Mouse (Mus musculus) lung, adult 2 months (tissue): ENCODE results near the gene Tcf7l1. TPM values are rescaled to one million over a fixed set of nuclear protein-coding genes. Genes with fewer than 3 reads are reported as not detected.

Source experiments
- DNase-seq: peaks from one replicate; pipeline ENCODE4 v3.0.0; 2022
- H3K4me1 ChIP-seq: fragments of 200-500 bp; 2 replicates; pipeline ENCODE4 v1.6.1; 2011; ENCODE audit warnings: low read length; ENCODE audit not compliant: control insufficient read depth, insufficient read depth
- H3K4me3 ChIP-seq: fragments of 200-500 bp; replicated peaks from 2 replicates; pipeline ENCODE3; 2011; ENCODE audit warnings: low read depth, mild to moderate bottlenecking, control low read depth, low read length; ENCODE audit errors: extremely low read depth
- CTCF ChIP-seq: fragments of 200-500 bp; IDR thresholded peaks from 2 replicates; pipeline ENCODE4 v1.5.1; 2011; ENCODE audit warnings: mild to moderate bottlenecking, low read length, control low read depth; ENCODE audit not compliant: insufficient read depth
- POLR2A ChIP-seq: fragments of 200-500 bp; IDR thresholded peaks from 2 replicates; pipeline ENCODE4 v1.6.1; 2011; ENCODE audit warnings: low read depth, mild to moderate bottlenecking, control low read depth, low read length, borderline replicate concordance; ENCODE audit errors: extremely low read depth
- WGBS: fragments of 180-500 bp; shearing (Covaris S2); methylation state at CpG from one replicate; pipeline ENCODE4 v1.1.7; 2018; 5-methylcytosine and 5-hydroxymethylcytosine counted together
- polyA plus RNA-seq: library from polyadenylated mRNA; depleted of rRNA; stranded (reverse); fragments of >200 nt; gene quantifications from 2 replicates; pipeline ENCODE4 v1.2.3, GENCODE M21; 2012

Tcf7l1 gene
- polyA plus RNA-seq, 1 experiment = 30.1 TPM

DNA sequence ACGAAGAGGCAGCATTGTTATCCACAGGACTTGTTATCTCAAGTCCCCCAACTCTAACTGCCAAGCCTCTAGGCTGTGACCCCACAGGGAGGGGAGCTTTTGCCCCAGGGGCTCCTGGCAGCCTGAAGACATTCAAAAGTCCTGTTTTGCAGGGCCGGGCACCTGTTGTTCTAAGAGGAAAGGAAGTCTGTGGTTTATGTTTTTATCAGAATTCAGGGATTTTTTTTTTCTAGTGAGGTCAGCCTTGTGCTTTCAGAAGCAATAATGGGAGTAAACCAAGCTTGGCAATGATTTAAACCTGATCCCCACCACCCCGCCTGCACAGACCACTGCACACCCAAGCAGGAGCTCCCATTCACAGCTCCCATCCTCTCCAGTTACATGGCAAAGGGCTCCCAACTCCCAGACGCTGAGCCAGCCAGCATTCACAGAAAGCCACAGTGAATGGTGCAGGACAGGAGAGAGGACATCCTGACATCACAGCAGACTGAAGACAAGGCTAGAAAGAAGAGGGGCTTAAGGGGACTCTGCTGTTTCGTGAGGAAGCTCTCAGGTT is 40.1 kb downstream of the Tcf7l1 start:
- peaks cover 12% of the 10 kb centered on the region for H3K4me1 ChIP-seq
- no peak for DNase-seq
- H3K4me3 ChIP-seq = no peak overlapping the region
- TF ChIP-seq CTCF (no peak), POLR2A (no peak)
- 38% methylated on average over 5 of the region's 5 CpGs for WGBS

DNA sequence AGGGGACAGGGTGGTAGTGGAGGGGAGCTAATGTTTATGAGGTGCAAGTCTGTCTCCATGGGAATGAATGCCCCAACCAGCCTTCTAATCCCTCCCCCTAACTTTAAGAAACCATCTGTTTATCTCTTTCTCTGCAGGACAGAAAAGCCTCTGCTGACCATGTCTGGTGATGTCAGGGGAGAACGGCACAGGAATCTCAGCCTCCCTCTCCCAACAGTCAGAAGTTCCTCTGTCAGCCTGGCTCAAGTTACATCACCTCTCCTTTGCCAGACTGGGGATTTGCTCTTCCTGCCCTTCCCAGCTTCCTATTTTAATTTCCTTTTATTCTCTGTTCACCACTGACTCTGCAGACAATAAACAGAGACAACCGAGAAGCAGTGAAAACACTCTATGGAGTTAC is 40.6 kb downstream of the Tcf7l1 start:
- 5% methylated on average over 2 of the region's 2 CpGs for WGBS
- DNase-seq = no peak

GRCm38 (mm10) chr6:72747814-72748213 is 41.2 kb downstream of the Tcf7l1 start:
- Histone ChIP-seq H3K4me3 (no peak overlapping the region), H3K4me1 (peaks cover 11% of the 10 kb centered on the region)
- WGBS = 55% methylated on average over 11 of the region's 11 CpGs
- TF ChIP-seq CTCF (no peak), POLR2A (no peak)
- DNase-seq = no peak

More for the DNA sequence above, 40.6 kb downstream of the Tcf7l1 start:
- TF ChIP-seq CTCF = no peak
- no peak for TF ChIP-seq POLR2A
- H3K4me1 ChIP-seq = peaks cover 12% of the 10 kb centered on the region
- no peak overlapping the region for H3K4me3 ChIP-seq

- TF ChIP-seq CTCF (no peak), POLR2A (no peak)
- Histone ChIP-seq H3K4me1 (peaks cover 10% of the 10 kb centered on the region), H3K4me3 (no peak overlapping the region)
- DNase-seq = no peak
- WGBS = 67% methylated on average over 4 of the region's 4 CpGs
These were observed 41.9 kb downstream of the Tcf7l1 start for GRCm38 (mm10) chr6:72747156-72747555.

GRCm38 (mm10) chr6:72745781-72746180 is 43.3 kb downstream of the Tcf7l1 start:
- H3K4me1 ChIP-seq = peaks cover 15% of the 10 kb centered on the region
- 47% methylated on average over 12 of the region's 12 CpGs for WGBS

DNA sequence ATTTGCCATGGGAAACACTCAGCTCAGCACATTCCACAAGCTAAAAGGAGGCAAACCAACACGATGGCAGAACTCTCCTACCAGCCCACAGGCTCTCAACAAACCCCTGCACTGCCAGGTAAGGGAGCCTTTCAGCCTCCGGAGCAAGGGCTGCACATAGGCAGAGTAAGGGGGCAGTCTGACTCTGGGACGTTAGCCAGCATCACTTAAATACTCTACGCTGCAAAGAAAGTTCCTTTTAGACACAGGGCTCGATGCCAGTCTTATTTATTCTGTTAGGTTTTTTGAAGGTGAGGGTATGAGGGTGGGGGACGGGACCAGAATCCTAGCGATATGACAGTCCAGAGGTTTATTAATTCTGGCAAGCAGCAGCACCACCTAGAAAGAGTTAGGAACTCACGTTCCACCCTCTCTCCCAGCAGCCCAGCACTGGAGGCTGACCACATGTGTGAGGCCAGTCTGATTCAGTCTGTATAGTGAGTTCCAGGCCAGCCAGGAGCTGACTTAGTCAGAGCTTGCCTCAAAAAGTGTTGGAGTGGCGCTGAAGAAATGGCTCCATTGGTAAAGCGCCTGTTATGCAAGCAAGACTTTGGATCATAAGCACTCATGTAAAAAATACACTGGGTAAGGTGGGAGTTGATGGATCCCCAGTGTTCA is 44.8 kb downstream of the Tcf7l1 start:
- Histone ChIP-seq H3K4me1 (peaks cover 21% of the 10 kb centered on the region), H3K4me3 (no peak overlapping the region)
- WGBS = 48% methylated on average over 10 of the region's 10 CpGs
- no peak for TF ChIP-seq CTCF
- DNase-seq = no peak

More at GRCm38 (mm10) chr6:72745781-72746180, 43.3 kb downstream of the Tcf7l1 start:
- no peak overlapping the region for H3K4me3 ChIP-seq
- TF ChIP-seq CTCF = no peak
- TF ChIP-seq POLR2A = no peak
- no peak for DNase-seq

GRCm38 (mm10) chr6:72743624-72744041 is 45.4 kb downstream of the Tcf7l1 start:
- H3K4me1 ChIP-seq = peaks cover 20% of the 10 kb centered on the region
- DNase-seq = no peak

DNA sequence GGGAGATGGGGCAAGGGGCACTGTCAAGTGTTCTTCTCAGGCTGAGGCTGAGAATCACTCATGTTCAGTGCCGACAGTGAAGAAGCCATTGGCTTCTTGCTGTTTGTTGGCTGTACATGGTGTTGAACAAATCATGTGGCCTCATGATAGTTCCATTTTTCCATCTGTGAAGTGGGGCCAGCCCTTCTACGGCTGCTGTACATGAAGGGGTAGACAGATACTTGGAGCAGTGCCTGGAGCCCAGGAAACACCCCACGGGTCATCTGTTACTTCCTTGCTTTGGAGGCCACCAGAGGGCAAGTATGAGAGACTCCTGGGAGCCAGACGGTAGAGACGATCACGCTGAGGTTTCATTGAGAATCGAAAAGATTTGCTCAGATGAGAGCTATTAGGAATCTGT is 46.7 kb downstream of the Tcf7l1 start:
- Histone ChIP-seq H3K4me1 (peaks cover 13% of the 10 kb centered on the region), H3K4me3 (no peak overlapping the region)
- no peak for DNase-seq
- WGBS = 69% methylated on average over 7 of the region's 7 CpGs
- no peak for TF ChIP-seq CTCF
- no peak for TF ChIP-seq POLR2A

More at GRCm38 (mm10) chr6:72743624-72744041, 45.4 kb downstream of the Tcf7l1 start:
- H3K4me3 ChIP-seq = no peak overlapping the region
- no peak for TF ChIP-seq CTCF
- WGBS = 49% methylated on average over 3 of the region's 3 CpGs

DNA sequence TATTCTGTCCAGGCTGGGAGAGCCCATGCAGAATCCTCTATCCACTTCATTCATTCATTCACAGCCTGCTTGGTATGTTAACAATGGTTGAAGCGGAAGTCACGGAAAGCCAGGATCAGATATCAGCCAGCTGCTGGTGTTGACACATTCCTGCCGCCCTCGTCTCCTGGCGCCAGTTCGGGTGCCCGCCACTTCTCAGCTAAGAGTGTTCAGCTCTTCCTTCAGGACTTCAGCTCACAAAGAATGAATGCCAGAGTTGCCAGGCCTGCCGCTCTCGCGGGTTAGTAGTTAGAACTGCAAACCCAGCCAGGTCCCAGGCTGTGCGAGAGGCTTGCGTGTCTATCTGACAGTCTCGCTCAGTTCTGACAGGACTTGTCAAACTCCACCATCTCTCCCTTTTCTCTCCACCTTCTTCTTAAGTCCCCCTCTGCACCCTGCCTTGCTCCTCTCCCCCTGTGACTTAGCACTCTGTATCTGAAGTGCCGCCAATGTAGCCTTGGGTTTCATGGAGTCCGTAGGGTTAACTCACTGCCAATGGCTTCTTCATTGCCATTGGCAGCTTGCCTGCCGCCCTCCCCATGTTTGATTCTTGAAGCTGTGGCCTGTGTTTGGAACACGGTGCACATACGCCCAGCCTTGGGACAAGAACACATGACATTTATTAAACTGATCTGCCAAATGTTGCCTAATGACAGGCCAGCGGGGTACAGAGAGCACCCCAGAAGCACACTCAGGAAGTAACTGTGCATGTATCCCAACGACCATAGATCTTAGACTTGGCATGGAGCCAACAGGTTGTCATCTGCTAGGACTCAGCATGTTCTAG is 48.2 kb downstream of the Tcf7l1 start:
- Histone ChIP-seq H3K4me3 (no peak overlapping the region), H3K4me1 (peaks cover 13% of the 10 kb centered on the region)
- TF ChIP-seq POLR2A (no peak), CTCF (no peak)
- WGBS = 15% methylated on average over 20 of the region's 20 CpGs
- DNase-seq = peak; percentile 71

- peak; percentile 56 for DNase-seq
- TF ChIP-seq POLR2A = no peak
- no peak for TF ChIP-seq CTCF
- H3K4me1 ChIP-seq = peaks cover 16% of the 10 kb centered on the region
- no peak overlapping the region for H3K4me3 ChIP-seq
- 74% methylated on average over 11 of the region's 11 CpGs for WGBS
These were observed 52.2 kb downstream of the Tcf7l1 start for GRCm38 (mm10) chr6:72736872-72737271.
